Mouse (Mus musculus): ENCODE data around the gene Ralgapa2.

The Ralgapa2 gene
- long read RNA-seq, experiment 1, partial matches to known transcripts: 0 of 1 reads
- long read RNA-seq, experiment 1, other reads (novel, unspliced or antisense): 1 of 1 reads
- long read RNA-seq, experiment 2, partial matches to known transcripts: 1 of 5 reads
- long read RNA-seq, experiment 2, other reads (novel, unspliced or antisense): 4 of 5 reads

DNA sequence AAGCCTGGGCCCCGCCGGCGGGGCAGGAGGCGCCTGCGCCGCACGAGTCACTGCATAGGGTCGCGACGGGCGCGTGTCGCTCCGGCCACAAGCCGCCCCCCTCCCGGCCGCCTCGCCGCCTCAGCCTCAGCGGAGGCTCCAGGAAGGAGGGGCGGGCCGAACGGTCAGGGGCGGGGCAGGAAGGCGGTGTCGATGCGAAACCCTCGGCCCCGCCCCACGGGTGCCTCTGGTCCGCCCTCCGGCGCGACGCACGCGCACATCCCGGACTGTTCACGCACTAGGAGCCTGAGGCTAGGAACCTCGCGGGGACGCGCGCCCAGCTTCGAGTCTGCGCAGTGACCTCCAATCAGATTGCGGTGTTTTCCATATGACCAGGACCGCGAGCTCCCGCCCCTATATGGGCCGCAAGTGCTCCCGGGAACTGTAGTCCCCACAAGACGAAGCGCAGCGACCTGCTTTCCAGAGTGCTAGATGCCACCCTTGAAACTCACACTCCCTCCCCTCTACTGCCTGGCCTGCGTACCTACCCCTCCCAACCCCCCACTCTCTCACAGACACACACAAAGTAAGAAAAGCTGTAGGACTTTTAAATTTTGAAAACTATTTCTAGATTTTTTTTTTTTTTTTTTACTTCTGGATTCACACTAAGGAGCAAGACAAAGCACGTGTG, at the start of gene Ralgapa2:
TSS of gene Ralgapa2 (minus strand) at position 434 of the 670 bp plus-strand sequence.
- intact Hi-C loops (cut with DNase I): loop anchor here (10.0 kb wide), 1 partner anchor 503 kb away; the partner anchor contains the start of gene Xrn2

DNA sequence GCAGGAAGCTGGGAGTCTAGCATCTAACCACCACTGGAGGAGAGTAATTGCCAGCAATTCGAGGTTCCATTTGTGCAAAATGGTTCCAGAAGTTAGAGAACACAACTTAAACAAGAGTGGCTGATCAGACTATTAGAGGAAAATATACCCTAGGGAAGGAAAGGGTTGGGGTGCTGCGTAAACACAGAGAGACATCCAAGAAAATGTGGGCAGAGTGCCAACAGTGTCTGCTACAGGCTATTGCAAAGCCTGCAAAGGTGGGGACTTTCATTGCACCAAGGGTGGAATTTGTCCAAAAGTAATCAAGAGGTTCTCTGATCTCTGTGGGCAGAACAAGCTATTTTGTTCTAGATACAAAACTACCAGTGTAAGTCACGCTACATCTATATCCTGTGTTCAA, 49.4 kb upstream of the Ralgapa2 start:
- intact Hi-C loops (cut with DNase I): no loop called here

DNA sequence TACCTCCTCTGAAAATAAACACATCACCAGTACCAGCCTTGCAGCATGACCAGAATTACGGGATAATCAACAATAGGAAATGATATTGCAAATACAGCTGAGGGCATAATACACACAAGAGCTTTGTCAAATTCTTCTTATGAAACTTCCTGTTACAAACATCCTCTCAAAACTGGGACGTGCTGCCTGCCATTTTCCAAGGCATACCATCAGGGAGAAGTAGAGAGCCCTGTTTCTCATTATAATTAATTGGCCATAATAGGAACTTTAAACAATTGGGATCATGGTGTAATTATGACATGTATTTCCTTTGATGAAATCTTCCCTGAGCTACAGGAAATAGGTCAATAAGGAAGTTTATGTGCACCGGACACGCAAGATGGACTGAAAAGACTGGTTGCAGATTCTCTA, 48.5 kb upstream of the Ralgapa2 start:
- intact Hi-C loops (cut with DNase I): no loop called here

DNA sequence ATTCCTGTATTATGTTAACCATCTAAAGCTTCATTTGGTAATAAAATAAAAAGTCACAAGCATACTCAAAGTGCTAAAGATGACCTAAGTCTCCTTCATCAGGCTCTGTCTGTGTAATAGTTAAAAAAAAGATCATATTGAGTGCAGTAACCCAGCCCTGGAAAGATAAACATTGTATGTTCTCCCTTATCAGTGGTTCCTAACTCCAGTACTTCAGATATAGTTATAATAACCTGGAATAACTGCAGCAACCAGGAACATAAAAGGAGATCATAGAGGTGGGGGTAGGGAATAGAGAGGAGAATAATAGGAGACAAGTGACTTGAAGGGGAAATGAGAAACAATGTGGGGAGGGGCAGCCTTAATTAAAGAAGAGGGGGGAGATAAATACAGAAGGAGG, 44.0 kb upstream of the Ralgapa2 start:
- intact Hi-C loops (cut with DNase I): no loop called here

DNA sequence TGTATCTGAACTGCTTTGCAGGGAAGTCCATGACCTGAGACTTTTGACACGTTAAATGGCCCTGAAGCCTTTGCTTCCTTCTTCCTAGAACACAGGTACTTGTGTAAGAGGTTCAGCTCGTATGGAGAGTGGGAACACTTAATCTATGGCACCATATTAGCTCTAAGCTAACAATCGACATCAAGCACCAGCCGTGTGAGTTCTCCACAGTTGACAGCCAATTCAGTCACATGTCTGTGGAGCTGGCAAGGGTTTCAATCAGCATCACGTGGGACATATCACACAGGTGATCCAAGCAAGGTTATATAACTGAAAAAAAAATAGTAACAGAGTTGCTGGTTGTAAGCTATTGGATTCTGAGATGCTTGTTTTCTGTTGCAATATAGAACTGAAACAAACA, 43.2 kb upstream of the Ralgapa2 start:
- intact Hi-C loops (cut with DNase I): no loop called here

DNA sequence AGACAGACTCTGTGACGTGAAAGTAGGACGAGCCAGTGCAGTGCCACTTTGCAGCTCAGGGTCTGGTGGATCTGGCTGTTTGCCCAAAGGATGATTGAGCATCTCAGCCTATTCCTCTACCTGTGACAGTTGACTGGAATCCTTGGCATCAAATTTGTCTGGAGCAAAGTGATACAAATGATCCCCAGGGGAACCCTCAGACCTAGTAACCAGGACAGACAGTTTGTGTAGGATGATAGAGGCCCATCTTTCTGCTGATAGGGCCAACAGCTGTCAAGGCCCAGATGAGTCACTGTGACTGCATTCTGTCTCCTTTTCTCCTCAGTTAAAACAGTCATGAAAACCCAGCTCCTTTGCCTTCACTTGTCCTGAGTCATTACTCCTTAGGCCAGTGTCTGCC, 41.6 kb upstream of the Ralgapa2 start:
- intact Hi-C loops (cut with DNase I): no loop called here

DNA sequence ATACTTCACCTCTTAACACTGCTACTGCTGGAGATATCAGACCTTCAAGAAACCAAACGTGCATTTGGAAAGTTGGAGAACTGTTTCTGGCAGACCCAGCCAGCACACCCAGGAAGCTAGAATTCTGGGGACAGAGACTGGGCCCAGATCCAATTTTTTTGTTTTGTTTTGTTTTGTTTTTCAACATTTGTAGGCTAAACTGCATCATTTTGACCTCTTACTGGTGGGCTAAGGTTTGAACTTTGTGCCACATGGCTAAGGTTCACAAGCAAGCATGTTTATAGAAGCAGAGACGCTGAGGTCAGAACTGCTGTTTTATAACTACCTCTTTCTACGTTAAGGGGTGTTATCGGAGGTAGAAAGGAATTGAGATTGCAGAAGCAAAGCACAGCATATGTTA, 39.7 kb upstream of the Ralgapa2 start:
- intact Hi-C loops (cut with DNase I): no loop called here

DNA sequence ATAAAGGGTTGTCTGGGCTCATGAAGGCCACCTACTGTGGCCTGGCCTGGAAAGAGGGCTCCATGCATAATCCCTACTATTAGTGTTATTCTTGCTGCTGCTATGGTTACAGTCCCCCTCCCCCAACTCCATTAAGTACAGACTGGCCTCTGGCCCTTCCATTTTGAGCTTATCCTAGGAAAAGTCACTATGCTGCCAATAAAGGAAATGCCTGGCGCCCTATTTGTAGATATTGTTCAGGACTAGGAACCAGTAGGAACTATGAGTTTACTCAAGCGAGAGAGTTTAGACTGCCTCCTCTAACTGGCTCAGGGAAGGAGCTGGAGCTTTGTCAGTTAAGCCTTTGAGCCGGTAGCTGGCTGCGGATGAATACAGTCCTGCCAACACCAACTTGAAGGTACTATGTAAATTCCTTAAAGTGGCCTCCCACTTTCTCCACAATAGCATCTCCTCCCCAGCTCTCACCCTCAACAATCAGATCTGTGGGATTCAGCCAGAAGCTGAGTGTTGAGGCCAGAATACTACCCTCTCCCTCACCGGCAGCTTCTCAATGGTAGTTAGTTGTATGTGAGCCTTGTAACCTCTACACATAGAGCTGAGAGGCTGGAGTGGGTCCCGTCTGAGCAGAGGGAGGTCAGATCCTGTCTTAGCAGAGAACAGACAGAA, 37.1 kb upstream of the Ralgapa2 start:
- intact Hi-C loops (cut with DNase I): no loop called here

DNA sequence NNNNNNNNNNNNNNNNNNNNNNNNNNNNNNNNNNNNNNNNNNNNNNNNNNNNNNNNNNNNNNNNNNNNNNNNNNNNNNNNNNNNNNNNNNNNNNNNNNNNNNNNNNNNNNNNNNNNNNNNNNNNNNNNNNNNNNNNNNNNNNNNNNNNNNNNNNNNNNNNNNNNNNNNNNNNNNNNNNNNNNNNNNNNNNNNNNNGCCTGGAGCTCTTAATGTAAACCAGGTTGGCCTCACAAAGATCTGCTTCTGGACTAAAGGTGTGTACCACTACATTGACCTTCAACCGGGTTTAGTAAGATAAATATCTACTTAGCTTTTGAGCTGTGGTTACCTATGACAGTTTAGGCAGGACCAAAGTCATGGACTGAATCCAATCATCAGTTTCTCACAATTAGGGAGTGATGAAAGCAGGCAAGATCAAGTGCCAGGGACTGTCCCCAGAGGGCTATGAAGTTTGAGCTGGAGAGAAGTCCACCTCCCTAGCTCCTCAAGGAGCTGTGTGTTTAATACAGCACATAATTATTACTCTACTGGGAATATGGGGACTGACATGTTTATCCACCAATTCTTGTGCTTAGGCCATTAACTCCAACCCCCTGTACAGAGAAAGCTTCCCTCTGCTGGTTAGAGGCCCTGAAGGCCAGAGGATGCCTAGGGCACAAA, 32.1 kb upstream of the Ralgapa2 start:
- intact Hi-C loops (cut with DNase I): no loop called here

DNA sequence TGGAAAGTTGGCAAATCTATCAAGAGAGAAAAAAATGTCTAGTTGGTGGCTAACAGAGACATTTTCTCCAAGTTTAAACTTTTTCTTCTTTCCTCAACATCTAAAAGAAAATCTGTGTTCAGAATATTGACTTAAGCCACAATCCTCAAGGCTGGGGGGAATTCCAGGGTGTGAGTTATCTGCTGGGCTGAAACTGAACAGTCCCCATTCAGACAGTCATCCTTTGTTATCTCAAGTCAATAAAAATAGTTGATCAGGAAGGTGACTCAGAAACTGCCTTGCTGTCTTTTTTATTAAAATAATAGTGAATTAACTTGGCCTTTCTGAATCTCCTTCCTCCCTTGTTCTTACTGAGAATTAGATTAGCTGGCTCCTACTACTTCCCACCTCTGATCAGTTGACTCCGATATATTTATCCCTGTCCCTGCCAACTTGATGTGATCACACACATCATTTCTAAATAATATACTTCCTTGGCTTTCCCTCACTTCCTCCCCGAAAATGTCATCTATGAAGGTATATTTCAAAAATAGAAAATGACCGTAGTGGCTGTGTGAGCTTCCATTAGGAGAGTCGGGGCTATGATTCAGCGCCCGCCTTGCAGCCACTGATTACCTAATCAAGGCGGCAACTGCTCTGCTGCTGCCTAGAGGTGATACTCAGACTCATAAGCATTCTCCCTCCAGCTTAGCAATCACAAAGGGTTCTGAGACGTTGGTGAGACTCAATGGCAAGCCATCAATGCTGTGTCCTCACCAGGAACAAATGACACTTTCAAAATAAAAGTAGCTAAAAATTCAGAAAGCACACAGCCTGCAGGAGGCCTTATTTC, 21.2 kb upstream of the Ralgapa2 start:
- intact Hi-C loops (cut with DNase I): no loop called here

DNA sequence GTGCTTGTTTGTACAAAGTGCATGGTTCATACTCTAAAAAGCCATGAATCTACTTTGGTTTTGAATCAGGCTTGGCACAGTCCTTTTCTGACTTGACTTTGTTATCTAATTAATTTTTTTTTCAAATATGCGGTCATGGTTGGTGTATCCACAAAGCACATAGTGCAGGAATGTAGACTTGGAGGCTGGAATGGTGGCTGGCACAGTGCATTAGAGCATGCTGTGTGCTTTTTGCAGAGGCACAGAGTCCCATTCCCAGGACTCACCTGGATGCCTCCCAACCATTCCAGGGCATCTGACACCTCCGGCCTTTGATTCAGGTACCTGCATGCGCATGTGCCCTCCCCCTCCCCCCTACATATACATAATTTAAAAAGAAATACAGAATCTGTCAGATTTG, 20.3 kb upstream of the Ralgapa2 start:
- intact Hi-C loops (cut with DNase I): no loop called here

DNA sequence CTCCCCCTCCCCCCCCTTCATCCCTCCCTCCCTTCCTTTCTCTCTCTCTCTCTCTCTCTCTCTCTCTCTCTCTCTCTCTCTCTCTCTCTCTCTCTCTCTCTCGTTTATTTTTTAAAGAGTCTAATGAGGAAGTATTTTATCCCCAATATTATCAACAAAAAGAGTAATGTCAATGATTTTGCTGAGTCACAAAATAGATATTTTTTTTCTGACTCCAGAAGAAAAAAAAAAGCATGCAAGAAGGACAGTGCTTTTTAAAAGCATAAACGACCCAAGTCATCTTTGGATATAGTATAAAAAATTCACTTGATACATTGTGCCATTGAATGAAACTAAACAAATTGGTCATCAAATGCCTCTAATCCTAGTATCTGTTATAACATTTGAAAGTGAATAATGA, 13.3 kb upstream of the Ralgapa2 start:
- intact Hi-C loops (cut with DNase I): no loop called here

DNA sequence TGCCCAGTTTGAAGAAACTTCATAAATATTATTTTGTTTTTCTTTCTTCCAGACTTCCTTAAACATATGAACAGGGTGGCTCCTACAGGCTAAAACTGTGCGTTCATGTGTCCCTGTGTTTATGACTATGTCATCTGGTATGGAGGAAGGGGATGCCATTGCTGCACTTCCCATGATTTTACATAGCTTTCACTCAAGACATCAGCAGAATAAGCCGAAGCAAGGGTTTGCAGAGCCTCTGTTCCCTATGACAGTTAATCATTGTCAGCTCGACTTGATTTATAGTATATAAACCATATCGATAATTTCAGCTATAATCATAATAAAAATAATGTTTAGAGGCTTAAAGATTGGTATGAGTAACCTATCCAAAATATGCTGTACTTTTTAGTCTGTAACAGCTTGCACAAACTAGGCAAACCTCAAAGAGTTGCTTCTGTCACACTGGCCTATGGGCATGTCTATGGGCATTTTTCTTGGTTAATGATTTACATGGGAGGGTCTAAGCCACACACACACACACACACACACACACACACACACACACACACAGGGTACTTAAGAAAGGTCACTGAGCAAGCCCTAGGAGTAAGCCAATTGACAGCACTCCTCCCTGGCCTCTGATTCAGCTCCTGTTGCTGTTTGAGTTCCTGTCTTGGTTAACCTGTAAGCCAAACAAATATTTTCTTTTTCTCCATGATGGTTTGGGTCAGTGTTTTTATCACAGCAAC, 12.7 kb upstream of the Ralgapa2 start:
- intact Hi-C loops (cut with DNase I): no loop called here

DNA sequence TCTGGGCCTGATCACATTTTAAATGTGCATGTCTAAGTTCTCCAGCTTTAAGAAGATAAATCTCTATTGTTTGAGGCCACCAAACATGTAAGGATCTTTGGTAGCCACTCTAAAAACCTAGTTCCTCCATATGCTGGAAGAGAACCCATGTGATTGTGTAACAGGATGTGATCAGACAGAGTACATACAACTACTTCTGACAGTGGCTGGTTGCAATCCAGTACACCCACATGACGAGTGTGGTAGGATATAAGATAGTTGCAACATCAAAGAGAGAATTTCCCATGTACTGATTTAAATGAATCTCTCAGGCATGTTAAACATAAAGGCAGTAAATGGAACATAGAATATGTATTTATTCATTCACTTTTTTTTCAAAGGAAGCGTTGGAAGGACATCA, 4.8 kb upstream of the Ralgapa2 start:
- intact Hi-C loops (cut with DNase I): loop anchor here (10.0 kb wide), 1 partner anchor 498 kb away; the partner anchor contains the start of gene Xrn2

DNA sequence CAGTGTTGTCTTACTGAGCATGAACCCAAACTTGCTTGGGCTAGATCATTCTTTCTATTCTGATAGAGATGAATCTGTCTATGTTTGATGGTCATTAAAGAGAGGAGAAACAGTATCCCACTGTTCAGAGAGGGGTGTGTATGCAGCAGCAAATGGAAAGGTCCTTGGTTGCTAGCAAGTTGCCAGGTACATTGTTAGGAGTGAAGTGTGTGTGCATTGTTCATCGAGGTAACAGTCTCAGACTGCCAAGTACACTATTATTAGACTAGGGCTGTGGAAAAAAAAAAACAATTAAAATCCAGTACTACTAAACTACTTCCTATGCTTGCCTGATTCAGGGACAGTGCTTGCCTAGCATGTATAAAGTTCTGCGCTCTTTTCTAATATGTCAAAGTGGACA, 2.9 kb upstream of the Ralgapa2 start:
- intact Hi-C loops (cut with DNase I): loop anchor here (10.0 kb wide), 1 partner anchor 500 kb away; the partner anchor contains the start of gene Xrn2

DNA sequence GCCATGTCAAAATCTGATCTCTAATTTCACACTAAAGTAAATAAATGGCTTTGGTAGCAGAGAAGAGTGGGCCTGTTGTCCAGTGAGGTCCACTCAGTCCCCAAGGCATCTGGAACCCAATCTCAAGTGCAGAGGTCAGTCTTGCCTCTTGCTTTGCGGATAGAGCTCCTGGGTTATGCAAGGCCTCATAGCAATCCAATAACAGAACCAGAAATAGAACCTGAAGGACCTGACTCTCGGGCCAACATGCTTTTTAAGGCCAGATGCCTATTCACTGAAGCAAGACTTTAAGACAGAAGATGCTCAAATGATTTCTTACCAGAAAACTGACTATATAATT, 407 bp upstream of the Ralgapa2 start:
- intact Hi-C loops (cut with DNase I): loop anchor here (10.0 kb wide), 1 partner anchor 502 kb away; the partner anchor contains the start of gene Xrn2

DNA sequence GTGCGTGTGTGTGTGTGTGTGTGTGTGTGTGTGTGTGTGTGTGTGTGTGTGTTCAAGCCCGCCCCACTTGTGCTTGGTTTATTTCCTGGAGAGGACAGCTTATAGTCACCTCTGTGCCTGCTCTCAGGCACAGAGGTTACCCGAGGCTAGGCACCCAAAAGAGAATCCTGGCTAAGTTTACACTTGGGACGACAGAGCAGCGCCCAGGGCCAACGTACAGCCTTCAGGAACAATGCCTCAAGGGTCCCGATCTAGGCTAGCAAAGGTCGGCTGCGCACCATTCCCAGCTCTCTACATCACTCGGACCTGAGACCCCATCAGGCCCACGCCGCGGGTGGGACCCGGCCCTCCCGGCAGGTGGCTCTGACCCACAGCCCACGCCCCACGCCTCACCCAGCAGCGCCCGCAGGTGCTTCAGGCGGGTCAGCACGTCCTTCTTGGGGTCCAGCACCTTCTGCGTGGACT, 711 bp downstream of the Ralgapa2 start:
- intact Hi-C loops (cut with DNase I): loop anchor here (10.0 kb wide), 1 partner anchor 503 kb away; the partner anchor contains the start of gene Xrn2

DNA sequence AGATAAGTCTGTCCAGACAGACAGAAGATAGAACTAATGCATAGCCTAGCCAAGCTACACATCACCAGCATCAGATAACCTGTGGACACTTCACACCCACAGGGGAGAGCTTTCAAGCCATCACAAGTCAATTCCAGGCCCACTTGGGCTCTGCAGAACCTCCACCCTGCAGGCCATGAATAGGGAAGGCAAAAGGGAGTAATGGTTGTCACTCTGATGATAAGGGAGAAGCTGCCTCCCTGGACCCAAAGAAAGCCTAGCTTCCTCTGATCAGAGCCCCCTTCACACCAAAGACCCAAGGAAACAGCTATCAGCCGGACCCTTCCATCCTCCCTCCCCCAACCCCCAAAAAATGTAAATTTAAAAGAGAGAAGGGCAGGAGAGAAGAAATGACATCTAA, 1.4 kb downstream of the Ralgapa2 start:
- intact Hi-C loops (cut with DNase I): loop anchor here (10.0 kb wide), 1 partner anchor 504 kb away; the partner anchor contains the start of gene Xrn2

DNA sequence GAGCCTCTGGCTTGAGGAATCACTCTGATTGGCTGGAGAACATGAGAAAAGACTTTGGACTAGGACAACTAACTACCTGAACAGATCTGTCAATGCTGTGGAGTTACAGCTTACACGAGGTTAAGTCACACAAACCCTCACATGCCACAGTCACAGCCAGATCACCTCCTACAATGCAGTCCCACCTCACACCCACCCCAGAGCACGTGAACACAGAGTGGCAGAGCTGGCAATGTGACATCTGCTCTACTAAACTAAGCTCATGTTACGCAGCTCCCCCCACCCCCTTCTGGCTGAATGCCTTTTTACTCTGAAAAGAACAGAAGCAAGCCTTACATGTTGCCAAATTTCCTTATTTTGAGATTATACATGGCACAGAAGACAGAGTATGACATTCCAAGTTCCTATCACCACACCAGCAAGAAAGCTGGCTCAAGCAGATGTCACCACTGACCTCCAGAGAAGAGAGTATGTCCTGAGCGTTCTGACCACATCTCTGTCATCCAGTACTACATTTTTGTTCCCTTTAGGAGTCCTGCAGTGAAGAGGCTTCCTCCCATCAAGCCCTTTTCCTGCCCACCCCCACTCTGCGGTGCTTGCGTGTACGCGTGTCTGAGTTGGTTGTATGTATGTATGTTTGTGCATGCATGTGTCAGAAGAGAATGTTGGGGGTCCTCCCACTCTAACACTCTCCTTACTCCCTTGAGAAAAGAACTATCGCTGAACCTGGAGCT, 9.4 kb downstream of the Ralgapa2 start:
- intact Hi-C loops (cut with DNase I): no loop called here

DNA sequence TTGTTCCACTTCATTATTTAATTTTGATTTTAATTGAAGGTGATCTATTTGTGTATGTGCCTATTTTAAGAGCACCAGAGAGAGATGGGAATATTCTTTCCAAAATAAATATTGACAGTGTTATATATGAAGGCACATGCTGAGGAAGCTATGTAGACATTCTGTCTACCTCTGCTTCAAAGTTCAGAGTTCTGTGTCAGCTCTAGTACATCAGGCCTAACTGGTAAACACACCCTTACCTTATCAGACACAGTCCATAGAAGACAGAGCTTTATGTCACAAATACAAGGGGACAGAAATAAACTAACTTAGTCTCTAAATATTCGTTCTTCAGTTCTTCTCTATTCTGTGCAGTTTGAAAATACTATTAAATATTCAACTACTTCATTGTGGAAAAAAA, 12.1 kb downstream of the Ralgapa2 start:
- intact Hi-C loops (cut with DNase I): no loop called here
